ENCODE assay signal across 12 mouse cellular contexts in the genomic region with DNA sequence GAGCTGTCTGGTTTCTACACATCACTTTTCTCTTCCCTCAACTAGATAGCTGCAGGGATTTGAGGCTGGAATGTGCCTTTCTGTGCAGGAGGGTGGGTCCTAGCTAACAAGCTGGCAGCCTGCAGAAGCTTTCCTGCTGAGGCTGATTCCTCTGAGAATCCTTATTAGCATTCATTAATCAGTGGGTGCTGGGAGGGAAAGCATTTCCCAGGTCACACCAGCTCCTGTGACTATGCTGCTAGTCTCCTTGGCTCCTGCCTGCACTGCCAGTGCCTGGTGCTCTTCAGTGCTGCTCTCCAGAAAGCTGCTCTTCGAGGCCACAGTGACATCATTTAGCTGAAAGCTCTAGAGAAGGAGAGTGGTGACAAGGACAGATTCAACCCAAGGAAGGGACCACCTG.
A peak's percentile ranks its signal among the peaks of the same experiment; 100 is the strongest.
DNase-seq lines count a peak whose midpoint lies in the region; ATAC-seq and TF ChIP-seq lines count a peak whose summit lies in the region.
"Had no signal": no experiment of that assay in that cellular context is flagged by ENCODE, and none has a peak within 500 bp of the region (broad histone marks: within the 10 kb centered on the region; RNA-seq: fewer than 3 reads in every experiment).

No protein-coding gene starts in this region.

- H3K36me3 ChIP-seq in forebrain, embryonic 16.5 days (ENCODE audit: control insufficient read depth, insufficient read depth), result no peaks in the 10 kb centered on the region
- no peaks in the 10 kb centered on the region for H3K36me3 ChIP-seq in midbrain, postnatal 0 days (ENCODE audit: insufficient read depth, low read length)
- H3K36me3 ChIP-seq: stomach, embryonic 15.5 days had no signal

- peak; percentile 64 for ATAC-seq in forebrain, embryonic 16.5 days
- no peak for ATAC-seq in midbrain, postnatal 0 days (ENCODE audit: low FRiP score)

- peak; percentile 22 for DNase-seq in kidney, adult 11 months
- DNase-seq in kidney, adult 18-20 months, result no peak
- DNase-seq in brain, adult 2 months (ENCODE audit: low read depth, low spot score), result peak; percentile 78
- DNase-seq in midbrain, postnatal 0 days (ENCODE audit: low spot score), result peak; percentile 46
- no peak for DNase-seq in ovary, postnatal 36 days (ENCODE audit: low spot score)
- no peak for DNase-seq in gastrocnemius, postnatal 25 days
- DNase-seq in yolk sac, embryonic 10.5 days (ENCODE audit: low spot score), result no peak
- DNase-seq: adrenal gland, postnatal 25 days; gastrocnemius, adult 2 months; liver had no signal

- TF ChIP-seq CTCF in midbrain, postnatal 0 days (IDR thresholded peaks at IDR 0.05), result no peak

- H3K4me1 ChIP-seq in forebrain, embryonic 16.5 days (replicated peaks; ENCODE audit: control insufficient read depth, insufficient read depth, low read length), result peaks cover 29% of the 10 kb centered on the region
- peaks cover 5% of the 10 kb centered on the region; the same call in 1 of the 2 replicates for H3K4me1 ChIP-seq in midbrain, postnatal 0 days (ENCODE audit: insufficient read depth, low read length)

- no peak overlapping the region for H3K9ac ChIP-seq in forebrain, embryonic 16.5 days (replicated peaks; ENCODE audit: low read depth, low read length)
- no peak overlapping the region for H3K9ac ChIP-seq in midbrain, postnatal 0 days (replicated peaks; ENCODE audit: low read length, poor library complexity, severe bottlenecking)
- H3K9ac ChIP-seq: stomach, embryonic 15.5 days had no signal

- H3K27ac ChIP-seq in forebrain, embryonic 16.5 days (ENCODE audit: low read length), result peak overlapping the region; percentile 65
- 0 out of 2 replicates have a peak overlapping the region, but pooled peaks have one; percentile 19 for H3K27ac ChIP-seq in midbrain, postnatal 0 days (ENCODE audit: low read depth, low read length)
- H3K27ac ChIP-seq: gastrocnemius, adult 2 months; stomach, embryonic 15.5 days had no signal

- no peak overlapping the region for H3K4me3 ChIP-seq in forebrain, embryonic 16.5 days (replicated peaks; ENCODE audit: low read length)
- H3K4me3 ChIP-seq in midbrain, postnatal 0 days (ENCODE audit: low read depth, low read length), result no peak overlapping the region
- H3K4me3 ChIP-seq: gastrocnemius, adult 2 months; stomach, embryonic 15.5 days had no signal

- WGBS in forebrain, embryonic 16.5 days, result 0% methylated on average over 1 of the region's 1 CpGs
- WGBS in midbrain, postnatal 0 days, result 4% methylated on average over 1 of the region's 1 CpGs

- no peaks in the 10 kb centered on the region for H3K27me3 ChIP-seq in forebrain, embryonic 16.5 days (replicated peaks; ENCODE audit: control insufficient read depth, insufficient read depth, low read length)
- no peaks in the 10 kb centered on the region for H3K27me3 ChIP-seq in midbrain, postnatal 0 days (ENCODE audit: insufficient read depth, low read length)
- H3K27me3 ChIP-seq: stomach, embryonic 15.5 days had no signal

- H3K4me2 ChIP-seq in forebrain, embryonic 16.5 days (ENCODE audit: low read length), result no peak overlapping the region
- H3K4me2 ChIP-seq in midbrain, postnatal 0 days (ENCODE audit: low read depth, low read length, poor library complexity, severe bottlenecking), result no peak overlapping the region
- H3K4me2 ChIP-seq: stomach, embryonic 15.5 days had no signal

- no peaks in the 10 kb centered on the region for H3K9me3 ChIP-seq in forebrain, embryonic 16.5 days (ENCODE audit: control insufficient read depth, low read length)
- H3K9me3 ChIP-seq in midbrain, postnatal 0 days (ENCODE audit: low read length), result no peaks in the 10 kb centered on the region
- H3K9me3 ChIP-seq: stomach, embryonic 15.5 days had no signal

Comparison
In these comparisons a context has a peak if more than half of its experiments do, and no peak if none do; other contexts are left out.
1. DNase-seq: peak in kidney, adult 11 months (single experiment), brain, adult 2 months (single experiment) and midbrain, postnatal 0 days (single experiment); none in kidney, adult 18-20 months (single experiment), ovary, postnatal 36 days (single experiment), gastrocnemius, postnatal 25 days (single experiment) and yolk sac, embryonic 10.5 days (single experiment).